Mouse (Mus musculus) cortical plate, adult 2 months (tissue): ENCODE results near the gene C1qbp. TPM values are rescaled to one million over a fixed set of nuclear protein-coding genes. Genes with fewer than 3 reads are reported as not detected.

Experiments used
- H3K27ac ChIP-seq: fragments of 200-500 bp; 2 replicates; pipeline ENCODE4 v1.5.1; 2012; ENCODE audit warnings: low read length, control low read depth, inconsistent platforms; ENCODE audit not compliant: insufficient read depth
- H3K4me1 ChIP-seq: fragments of 200-500 bp; 2 replicates; pipeline ENCODE4 v1.6.1; 2011; ENCODE audit warnings: low read length; ENCODE audit not compliant: control insufficient read depth, insufficient read depth
- H3K4me3 ChIP-seq: fragments of 200-500 bp; 2 replicates; pipeline ENCODE4 v1.5.1; 2011; ENCODE audit warnings: mild to moderate bottlenecking, low read length, control low read depth; ENCODE audit not compliant: insufficient read depth
- CTCF ChIP-seq: fragments of 200-500 bp; IDR thresholded peaks from 2 replicates; pipeline ENCODE4 v1.5.1; 2011; ENCODE audit warnings: mild to moderate bottlenecking, control low read depth, low read length; ENCODE audit not compliant: insufficient read depth; ENCODE audit errors: extremely low read depth
- POLR2A ChIP-seq: fragments of 200-500 bp; IDR thresholded peaks from 2 replicates; pipeline ENCODE4 v1.6.1; 2011; ENCODE audit warnings: mild to moderate bottlenecking, low read length, control low read depth; ENCODE audit not compliant: insufficient read depth; ENCODE audit errors: extremely low read depth
- polyA plus RNA-seq: library from polyadenylated mRNA; depleted of rRNA; stranded (reverse); fragments of >200 nt; gene quantifications from 2 replicates; pipeline ENCODE4 v1.2.3, GENCODE M21; 2012

Gene C1qbp
- polyA plus RNA-seq, 1 experiment = 83.2 TPM

- TF ChIP-seq CTCF = no peak
- TF ChIP-seq POLR2A = no peak
- Histone ChIP-seq H3K27ac (no peak overlapping the region), H3K4me1 (peaks cover 2% of the 10 kb centered on the region; the same call in 1 of the 2 replicates), H3K4me3 (no peak overlapping the region)
Observed at GRCm38 (mm10) chr11:71008321-71008720, 25.5 kb upstream of the C1qbp start.

GRCm38 (mm10) chr11:71007831-71008230, 25.0 kb upstream of the C1qbp start:
- H3K4me3 ChIP-seq = no peak overlapping the region
- H3K27ac ChIP-seq = no peak overlapping the region
- peaks cover 4% of the 10 kb centered on the region; the same call in 1 of the 2 replicates for H3K4me1 ChIP-seq
- no peak for TF ChIP-seq CTCF

GRCm38 (mm10) chr11:71007026-71007425, 24.2 kb upstream of the C1qbp start:
- no peak overlapping the region for H3K4me3 ChIP-seq
- peaks cover 5% of the 10 kb centered on the region; the same call in 1 of the 2 replicates for H3K4me1 ChIP-seq
- no peak for TF ChIP-seq POLR2A
- TF ChIP-seq CTCF = no peak
- H3K27ac ChIP-seq = no peak overlapping the region

GRCm38 (mm10) chr11:71005046-71005445, 22.2 kb upstream of the C1qbp start:
- H3K4me3 ChIP-seq = no peak overlapping the region
- H3K27ac ChIP-seq = no peak overlapping the region
- TF ChIP-seq CTCF (no peak), POLR2A (no peak)
- peaks cover 5% of the 10 kb centered on the region; the same call in 1 of the 2 replicates for H3K4me1 ChIP-seq

- Histone ChIP-seq H3K4me3 (peak within 1 kb of the TSS; percentile 92), H3K27ac (no peak within 1 kb of the TSS), H3K4me1 (peaks cover 5% of the 10 kb centered on the region; the same call in 1 of the 2 replicates)
- no peak for TF ChIP-seq CTCF
- TF ChIP-seq POLR2A = no peak; the same call in 1 of the 2 replicates
Observed at GRCm38 (mm10) chr11:71004316-71004773, 21.5 kb upstream of the C1qbp start, which contains the start of gene Dhx33. Gene Dhx33, minus strand, starts transcription at chr11:71004437.

GRCm38 (mm10) chr11:71003611-71004315, 20.9 kb upstream of the C1qbp start:
- H3K4me3 ChIP-seq = peak overlapping the region; percentile 92
- H3K4me1 ChIP-seq = peaks cover 5% of the 10 kb centered on the region; the same call in 1 of the 2 replicates
- no peak overlapping the region for H3K27ac ChIP-seq
- TF ChIP-seq CTCF (no peak), POLR2A (no peak)

GRCm38 (mm10) chr11:71001167-71001566, 18.3 kb upstream of the C1qbp start:
- TF ChIP-seq CTCF (no peak), POLR2A (no peak)
- no peak overlapping the region for H3K4me3 ChIP-seq
- no peak overlapping the region for H3K27ac ChIP-seq
- peaks cover 5% of the 10 kb centered on the region; the same call in 1 of the 2 replicates for H3K4me1 ChIP-seq

- TF ChIP-seq POLR2A = no peak
- no peak for TF ChIP-seq CTCF
- H3K27ac ChIP-seq = no peak overlapping the region
- peak overlapping the region; percentile 83 for H3K4me3 ChIP-seq
- no peaks in the 10 kb centered on the region for H3K4me1 ChIP-seq
Observed at GRCm38 (mm10) chr11:70982030-70982429, 796 bp downstream of the C1qbp start.

- TF ChIP-seq CTCF = no peak
- no peak for TF ChIP-seq POLR2A
- no peaks in the 10 kb centered on the region for H3K4me1 ChIP-seq
- no peak overlapping the region for H3K27ac ChIP-seq
- no peak overlapping the region for H3K4me3 ChIP-seq
Observed at GRCm38 (mm10) chr11:70980751-70981510, 1.9 kb downstream of the C1qbp start.

GRCm38 (mm10) chr11:70980232-70980631, 2.6 kb downstream of the C1qbp start:
- no peak for TF ChIP-seq POLR2A
- TF ChIP-seq CTCF = no peak
- H3K4me3 ChIP-seq = no peak overlapping the region
- H3K4me1 ChIP-seq = no peaks in the 10 kb centered on the region
- no peak overlapping the region for H3K27ac ChIP-seq
